In genomic region chr19:10389391-10390098, GRCm38 (mm10) we compare ENCODE assay signal across 8 mouse cellular contexts. TPM values are rescaled to one million over a fixed set of nuclear protein-coding genes. Genes with fewer than 3 reads are reported as not detected.
A peak's percentile ranks its signal among the peaks of the same experiment; 100 is the strongest.
DNase-seq lines count a peak whose midpoint lies in the region; ATAC-seq and TF ChIP-seq lines count a peak whose summit lies in the region.

No protein-coding gene starts in this region.

- H3K36me3 ChIP-seq in forebrain, embryonic 12.5 days (replicated peaks): no peaks in the 10 kb centered on the region
- no peaks in the 10 kb centered on the region for H3K36me3 ChIP-seq in limb, embryonic 11.5 days (ENCODE audit: control insufficient read depth, insufficient read depth, low read length)
- no peaks in the 10 kb centered on the region for H3K36me3 ChIP-seq in neural tube, embryonic 15.5 days

- peak overlapping the region; percentile 61 for H3K4me3 ChIP-seq in layer of hippocampus, adult 2 months
- peak overlapping the region; percentile 76 for H3K4me3 ChIP-seq in forebrain, embryonic 12.5 days (replicated peaks)
- peak overlapping the region; percentile 43 for H3K4me3 ChIP-seq in limb, embryonic 11.5 days (ENCODE audit: low read depth, low read length)
- peak overlapping the region; percentile 77 for H3K4me3 ChIP-seq in neural tube, embryonic 15.5 days (replicated peaks)

- TF ChIP-seq CTCF in layer of hippocampus, adult 2 months (conservative IDR thresholded peaks at IDR 0.05): peak; percentile 39

- peak overlapping the region; percentile 80 for H3K9ac ChIP-seq in forebrain, embryonic 12.5 days
- H3K9ac ChIP-seq in limb, embryonic 11.5 days (ENCODE audit: low read length): peak overlapping the region; percentile 53
- H3K9ac ChIP-seq in neural tube, embryonic 15.5 days (replicated peaks): peak overlapping the region; percentile 75

- under 1% methylated on average over 43 of the region's 54 CpGs for WGBS in forebrain, embryonic 12.5 days
- 1% methylated on average over 47 of the region's 54 CpGs for WGBS in limb, embryonic 11.5 days
- WGBS in neural tube, embryonic 15.5 days: under 1% methylated on average over 54 of the region's 54 CpGs

- peak; percentile 68 for ATAC-seq in forebrain, embryonic 12.5 days (ENCODE audit: low FRiP score)
- peak; percentile 44 for ATAC-seq in limb, embryonic 11.5 days (ENCODE audit: insufficient number of reproducible peaks, low FRiP score, low TSS enrichment, low read depth)
- ATAC-seq in neural tube, embryonic 15.5 days (ENCODE audit: low FRiP score): peak; percentile 62

- H3K4me2 ChIP-seq in forebrain, embryonic 12.5 days: peak overlapping the region; percentile 75
- peak overlapping the region; percentile 84 for H3K4me2 ChIP-seq in limb, embryonic 11.5 days (ENCODE audit: low read depth, severe bottlenecking)
- peak overlapping the region; percentile 76 for H3K4me2 ChIP-seq in neural tube, embryonic 15.5 days

- H3K9me3 ChIP-seq in forebrain, embryonic 12.5 days: no peaks in the 10 kb centered on the region
- no peaks in the 10 kb centered on the region for H3K9me3 ChIP-seq in limb, embryonic 11.5 days (ENCODE audit: control insufficient read depth, low read length)
- H3K9me3 ChIP-seq in neural tube, embryonic 15.5 days (replicated peaks): no peaks in the 10 kb centered on the region

- DNase-seq in layer of hippocampus, adult 2 months (ENCODE audit: low spot score in 2 of 2): peak in 1 of 2 experiments; percentile 36
- DNase-seq in layer of hippocampus, adult 8-10 months (ENCODE audit: low spot score in 2 of 2): no peak
- DNase-seq in brain, adult 2 months (ENCODE audit: low read depth, low spot score): peak; percentile 42
- DNase-seq in limb, embryonic 11.5 days (ENCODE audit: low spot score): peak; percentile 50
- DNase-seq in right cerebral cortex, postnatal 10 days (ENCODE audit: low spot score in 2 of 2): no peak
- no peak for DNase-seq in kidney, adult 8-10 months

- peak overlapping the region; percentile 95 for H3K27ac ChIP-seq in layer of hippocampus, adult 2 months
- H3K27ac ChIP-seq in forebrain, embryonic 12.5 days: peak overlapping the region; percentile 73
- no peak overlapping the region for H3K27ac ChIP-seq in limb, embryonic 11.5 days (replicated peaks; ENCODE audit: low read depth, low read length)
- peak overlapping the region; percentile 80 for H3K27ac ChIP-seq in neural tube, embryonic 15.5 days (replicated peaks)

- peaks cover 43% of the 10 kb centered on the region for H3K27me3 ChIP-seq in forebrain, embryonic 12.5 days
- H3K27me3 ChIP-seq in limb, embryonic 11.5 days (ENCODE audit: control insufficient read depth, insufficient read depth, low read length): peaks cover 28% of the 10 kb centered on the region
- H3K27me3 ChIP-seq in neural tube, embryonic 15.5 days (replicated peaks): no peaks in the 10 kb centered on the region; the same call in 1 of the 2 replicates

- peaks cover 44% of the 10 kb centered on the region for H3K4me1 ChIP-seq in forebrain, embryonic 12.5 days
- H3K4me1 ChIP-seq in limb, embryonic 11.5 days (ENCODE audit: control insufficient read depth, insufficient read depth, low read length): 0 out of 2 replicates have a peak, but pooled peaks cover 4% of the 10 kb centered on the region
- peaks cover 59% of the 10 kb centered on the region for H3K4me1 ChIP-seq in neural tube, embryonic 15.5 days

RNA-seq across cellular contexts. Expression of gene Syt7, which starts 0.7 kb away (rescaled TPM):
- 100 to 1,000 TPM; 315 to 321 TPM for total RNA-seq in layer of hippocampus, adult 2 months (2021)
- 100 to 1,000 TPM; 241 to 317 (median 281) TPM for total RNA-seq in layer of hippocampus, adult 8-10 months (2022)
- 2.7 and 5.5 TPM in 2 replicates for polyA plus RNA-seq in forebrain, embryonic 12.5 days (2016; fragmentation: Nextera tagmentation; extraction: Ambion mirVana)
- 0.45 and 0.55 TPM in 2 replicates for polyA plus RNA-seq in limb, embryonic 11.5 days (2014; fragmentation: Nextera tagmentation; extraction: Ambion mirVana)
- 10.4 and 17.3 TPM in 2 replicates for polyA plus RNA-seq in neural tube, embryonic 15.5 days (2015; fragmentation: Nextera tagmentation; extraction: Ambion mirVana)

Comparison
In these comparisons a context has a peak if more than half of its experiments do, and no peak if none do; other contexts are left out.
1. DNase-seq: peak in brain, adult 2 months (single experiment) and limb, embryonic 11.5 days (single experiment); none in layer of hippocampus, adult 8-10 months (0 of 2), right cerebral cortex, postnatal 10 days (0 of 2) and kidney, adult 8-10 months (0 of 2).
2. Peak in every context shown above with its lines, with median percentiles within 50 percentile points of each other: H3K4me3 ChIP-seq, ATAC-seq, H3K4me2 ChIP-seq and H3K9ac ChIP-seq.